8 mouse cellular contexts compared by ENCODE assay signal in genomic region chr10:111381689-111382088, GRCm38 (mm10).
A peak's percentile ranks its signal among the peaks of the same experiment; 100 is the strongest.
DNase-seq lines count a peak whose midpoint lies in the region; ATAC-seq and TF ChIP-seq lines count a peak whose summit lies in the region.

No protein-coding gene starts in this region.

- peak; percentile 29 for DNase-seq in cerebellum, adult 9-11 months
- peak; percentile 11 for DNase-seq in heart, postnatal 0 days (ENCODE audit: low spot score)
- no peak for DNase-seq in midbrain, embryonic 10.5 days (ENCODE audit: low spot score)
- DNase-seq in kidney, postnatal 25 days, result no peak
- DNase-seq in thymus, adult 2 months, result no peak

- no peak overlapping the region for H3K4me2 ChIP-seq in intestine, embryonic 16.5 days (ENCODE audit: low read depth, low read length)
- H3K4me2 ChIP-seq in intestine, postnatal 0 days (replicated peaks; ENCODE audit: low read depth), result no peak overlapping the region
- H3K4me2 ChIP-seq in heart, postnatal 0 days (ENCODE audit: low read depth, low read length), result peak overlapping the region; percentile 7; the same call in 1 of the 2 replicates

- peak; percentile 38; the same call in 1 of the 2 replicates for ATAC-seq in intestine, embryonic 16.5 days
- no peak for ATAC-seq in intestine, postnatal 0 days
- 0 out of 2 replicates have a peak, but pooled peaks have one; percentile 24 for ATAC-seq in heart, postnatal 0 days (ENCODE audit: insufficient read depth, low read depth)
- ATAC-seq in granulocyte monocyte progenitor cell, adult 5-6 weeks (replicated peaks; ENCODE audit: poor library complexity, severe bottlenecking), result no peak

- no peak for TF ChIP-seq CTCF in intestine, postnatal 0 days (IDR thresholded peaks at IDR 0.05; ENCODE audit: low read depth)
- TF ChIP-seq CTCF in heart, postnatal 0 days (IDR thresholded peaks at IDR 0.05; ENCODE audit: low read depth), result no peak
- no peak for TF ChIP-seq CTCF in thymus, adult 2 months (IDR thresholded peaks at IDR 0.05; ENCODE audit: borderline replicate concordance, control insufficient read depth, extremely low read depth, insufficient read depth, low read length, poor library complexity)

- 65% methylated on average over 15 of the region's 15 CpGs for WGBS in intestine, embryonic 16.5 days
- WGBS in intestine, postnatal 0 days, result 69% methylated on average over 15 of the region's 15 CpGs
- WGBS in heart, postnatal 0 days, result 67% methylated on average over 15 of the region's 15 CpGs
- 73% methylated on average over 15 of the region's 15 CpGs for WGBS in midbrain, embryonic 10.5 days
- WGBS in thymus, adult 2 months, result 92% methylated on average over 15 of the region's 15 CpGs

- H3K4me3 ChIP-seq in intestine, embryonic 16.5 days (ENCODE audit: low read length), result no peak overlapping the region
- H3K4me3 ChIP-seq in intestine, postnatal 0 days (ENCODE audit: low read depth, low read length), result no peak overlapping the region
- H3K4me3 ChIP-seq in heart, postnatal 0 days (ENCODE audit: low read depth, low read length), result no peak overlapping the region
- H3K4me3 ChIP-seq in midbrain, embryonic 10.5 days, result no peak overlapping the region
- H3K4me3 ChIP-seq in thymus, adult 2 months (ENCODE audit: control insufficient read depth, insufficient read depth, low read length), result no peak overlapping the region

- H3K9ac ChIP-seq in intestine, embryonic 16.5 days (ENCODE audit: low read depth, low read length), result no peak overlapping the region
- no peak overlapping the region for H3K9ac ChIP-seq in intestine, postnatal 0 days (ENCODE audit: low read depth, low read length)
- no peak overlapping the region for H3K9ac ChIP-seq in heart, postnatal 0 days (replicated peaks; ENCODE audit: low read depth, low read length)

- H3K27me3 ChIP-seq in intestine, embryonic 16.5 days (replicated peaks; ENCODE audit: control insufficient read depth, insufficient read depth, low read length), result no peaks in the 10 kb centered on the region
- H3K27me3 ChIP-seq in intestine, postnatal 0 days (replicated peaks; ENCODE audit: control insufficient read depth, insufficient read depth, low read length), result no peaks in the 10 kb centered on the region
- H3K27me3 ChIP-seq in heart, postnatal 0 days (ENCODE audit: control insufficient read depth, insufficient read depth, low read length), result no peaks in the 10 kb centered on the region
- no peaks in the 10 kb centered on the region for H3K27me3 ChIP-seq in midbrain, embryonic 10.5 days (ENCODE audit: low read depth, poor library complexity, severe bottlenecking)
- no peaks in the 10 kb centered on the region for H3K27me3 ChIP-seq in thymus, adult 2 months (ENCODE audit: control insufficient read depth, insufficient read depth, low read length)

- H3K4me1 ChIP-seq in intestine, embryonic 16.5 days (ENCODE audit: control insufficient read depth, insufficient read depth, low read length), result no peaks in the 10 kb centered on the region
- no peaks in the 10 kb centered on the region for H3K4me1 ChIP-seq in intestine, postnatal 0 days (replicated peaks; ENCODE audit: control insufficient read depth, insufficient read depth, low read length)
- no peaks in the 10 kb centered on the region for H3K4me1 ChIP-seq in heart, postnatal 0 days (ENCODE audit: control insufficient read depth, insufficient read depth)
- H3K4me1 ChIP-seq in midbrain, embryonic 10.5 days, result peaks cover 32% of the 10 kb centered on the region
- H3K4me1 ChIP-seq in thymus, adult 2 months (replicated peaks; ENCODE audit: control insufficient read depth, insufficient read depth, low read length), result peaks cover 8% of the 10 kb centered on the region

- no peaks in the 10 kb centered on the region for H3K9me3 ChIP-seq in intestine, embryonic 16.5 days (ENCODE audit: control insufficient read depth, low read length)
- no peaks in the 10 kb centered on the region for H3K9me3 ChIP-seq in intestine, postnatal 0 days (ENCODE audit: control insufficient read depth)
- no peaks in the 10 kb centered on the region for H3K9me3 ChIP-seq in heart, postnatal 0 days (replicated peaks; ENCODE audit: control insufficient read depth, low read length)
- H3K9me3 ChIP-seq in midbrain, embryonic 10.5 days (replicated peaks), result no peaks in the 10 kb centered on the region

- no peak for TF ChIP-seq EP300 in heart, postnatal 0 days (IDR thresholded peaks at IDR 0.05; ENCODE audit: low read depth)

- H3K36me3 ChIP-seq in intestine, embryonic 16.5 days (ENCODE audit: control insufficient read depth, insufficient read depth, low read length), result no peaks in the 10 kb centered on the region
- no peaks in the 10 kb centered on the region for H3K36me3 ChIP-seq in intestine, postnatal 0 days (ENCODE audit: control insufficient read depth, insufficient read depth)
- no peaks in the 10 kb centered on the region for H3K36me3 ChIP-seq in heart, postnatal 0 days (replicated peaks; ENCODE audit: control insufficient read depth, insufficient read depth, low read length)
- H3K36me3 ChIP-seq in midbrain, embryonic 10.5 days, result no peaks in the 10 kb centered on the region
- H3K36me3 ChIP-seq in thymus, adult 2 months (ENCODE audit: control insufficient read depth, insufficient read depth, low read length), result no peaks in the 10 kb centered on the region

- no peak overlapping the region for H3K27ac ChIP-seq in intestine, embryonic 16.5 days (ENCODE audit: low read length)
- H3K27ac ChIP-seq in intestine, postnatal 0 days (ENCODE audit: low read depth, low read length), result no peak overlapping the region
- no peak overlapping the region for H3K27ac ChIP-seq in heart, postnatal 0 days (ENCODE audit: low read depth)
- H3K27ac ChIP-seq in midbrain, embryonic 10.5 days (replicated peaks), result peak overlapping the region; percentile 33; the same call in 1 of the 2 replicates
- H3K27ac ChIP-seq in thymus, adult 2 months (ENCODE audit: control insufficient read depth, insufficient read depth, low read length), result no peak overlapping the region

- TF ChIP-seq POLR2A in thymus, adult 2 months (IDR thresholded peaks at IDR 0.05; ENCODE audit: control insufficient read depth, extremely low read depth, insufficient read depth, low read length, poor library complexity), result no peak

Comparison
In these comparisons a context has a peak if more than half of its experiments do, and no peak if none do; other contexts are left out.
1. ATAC-seq: peak in intestine, embryonic 16.5 days (single experiment) and heart, postnatal 0 days (single experiment); none in intestine, postnatal 0 days (single experiment) and granulocyte monocyte progenitor cell, adult 5-6 weeks (single experiment).
2. DNase-seq: peak in cerebellum, adult 9-11 months (single experiment) and heart, postnatal 0 days (single experiment); none in midbrain, embryonic 10.5 days (single experiment), kidney, postnatal 25 days (0 of 2) and thymus, adult 2 months (single experiment).